Mouse (Mus musculus) myocyte (in vitro differentiated cells): Measurements from ENCODE around the gene Gatb.

ENCODE experiments used
- CEBPB ChIP-seq: IDR thresholded peaks from 2 replicates; pipeline ENCODE4 v1.6.1; 2011; ENCODE audit warnings: mild to moderate bottlenecking, moderate library complexity; ENCODE audit not compliant: poor library complexity, insufficient read depth, severe bottlenecking
- E2F4 ChIP-seq: IDR thresholded peaks from one replicate; pipeline ENCODE4 v1.6.1; 2011; ENCODE audit warnings: mild to moderate bottlenecking, control low read depth, moderate library complexity; ENCODE audit not compliant: insufficient read depth
- MAX ChIP-seq: IDR thresholded peaks from one replicate; pipeline ENCODE4 v1.6.1; 2011; ENCODE audit warnings: low read depth, mild to moderate bottlenecking, control low read depth
- MYOD1 ChIP-seq, 3 experiments: IDR thresholded peaks; one replicate each; pipeline ENCODE4 v1.6.1; 2011; ENCODE audit warnings: control low read depth in 2 of 3, low read depth in 2 of 3, mild to moderate bottlenecking in 2 of 3, moderate library complexity in 1 of 3; ENCODE audit not compliant: insufficient read length in 2 of 3, control insufficient read depth in 1 of 3
- MYOG ChIP-seq, 3 experiments: IDR thresholded peaks; one replicate each; pipeline ENCODE4 v1.6.1; 2011; ENCODE audit warnings: control low read depth in 2 of 3, low read depth in 2 of 3, mild to moderate bottlenecking in 2 of 3; ENCODE audit not compliant: insufficient read length in 2 of 3, control insufficient read depth in 1 of 3, insufficient read depth in 1 of 3
- POLR2A ChIP-seq: IDR thresholded peaks from one replicate; pipeline ENCODE4 v1.6.1; 2011; ENCODE audit warnings: low read depth, mild to moderate bottlenecking, control low read depth, moderate library complexity; ENCODE audit not compliant: insufficient read length
- POLR2AphosphoS2 ChIP-seq: IDR thresholded peaks from one replicate; pipeline ENCODE4 v1.6.1; 2011; ENCODE audit warnings: low read depth, control low read depth; ENCODE audit not compliant: insufficient read length
- REST ChIP-seq: IDR thresholded peaks from one replicate; pipeline ENCODE4 v1.6.1; 2011; ENCODE audit warnings: mild to moderate bottlenecking, control low read depth, moderate library complexity; ENCODE audit not compliant: insufficient read depth, insufficient read length
- SRF ChIP-seq: IDR thresholded peaks from one replicate; pipeline ENCODE4 v1.6.1; 2011; ENCODE audit warnings: low read depth; ENCODE audit not compliant: control insufficient read depth, insufficient read length
- TCF12 ChIP-seq: IDR thresholded peaks from one replicate; pipeline ENCODE4 v1.6.1; 2011; ENCODE audit warnings: mild to moderate bottlenecking, control low read depth; ENCODE audit not compliant: poor library complexity, insufficient read depth, severe bottlenecking
- TCF3 ChIP-seq: IDR thresholded peaks from one replicate; pipeline ENCODE4 v1.6.1; 2011; ENCODE audit warnings: low read depth, control low read depth; ENCODE audit not compliant: insufficient read length
- USF1 ChIP-seq: IDR thresholded peaks from one replicate; pipeline ENCODE4 v1.6.1; 2011; ENCODE audit warnings: low read depth, mild to moderate bottlenecking, control low read depth, moderate library complexity

DNA sequence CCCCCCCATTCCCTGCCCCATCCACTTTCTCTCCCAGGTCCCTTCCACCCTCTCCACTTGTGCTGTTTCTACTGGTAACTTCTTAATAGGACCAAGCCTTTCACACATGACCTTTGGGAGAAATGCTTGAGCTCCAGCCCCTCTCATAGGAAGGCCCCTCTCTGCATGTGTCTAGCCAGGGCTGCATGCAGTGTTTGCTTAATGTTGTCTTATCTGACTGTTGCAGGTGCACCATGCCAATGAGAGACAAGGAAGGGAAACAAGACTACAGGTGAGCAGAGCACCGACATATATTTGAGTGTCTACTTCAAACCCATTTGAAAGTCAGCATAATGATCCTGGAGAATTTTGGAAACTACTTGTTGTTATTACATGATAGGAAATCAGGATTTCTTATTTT is 42.5 kb downstream of the Gatb start:
- no peak for TF ChIP-seq MYOD1 (IDR thresholded peaks at IDR 0.05; ENCODE audit: control insufficient read depth in 1 of 3, insufficient read length in 2 of 3, low read depth in 2 of 3)
- no peak for TF ChIP-seq POLR2A
- no peak for TF ChIP-seq TCF12
- TF ChIP-seq CEBPB: no peak
- TF ChIP-seq USF1: no peak
- TF ChIP-seq MAX: no peak
- TF ChIP-seq REST: no peak
- no peak for TF ChIP-seq SRF
- TF ChIP-seq POLR2AphosphoS2: no peak
- no peak for TF ChIP-seq TCF3
- no peak for TF ChIP-seq MYOG (IDR thresholded peaks at IDR 0.05; ENCODE audit: control insufficient read depth in 1 of 3, insufficient read depth in 1 of 3, insufficient read length in 2 of 3, low read depth in 2 of 3)
- TF ChIP-seq E2F4: no peak
